Mouse (Mus musculus): Measurements from ENCODE around the gene Dpp6.

Gene Dpp6

DNA sequence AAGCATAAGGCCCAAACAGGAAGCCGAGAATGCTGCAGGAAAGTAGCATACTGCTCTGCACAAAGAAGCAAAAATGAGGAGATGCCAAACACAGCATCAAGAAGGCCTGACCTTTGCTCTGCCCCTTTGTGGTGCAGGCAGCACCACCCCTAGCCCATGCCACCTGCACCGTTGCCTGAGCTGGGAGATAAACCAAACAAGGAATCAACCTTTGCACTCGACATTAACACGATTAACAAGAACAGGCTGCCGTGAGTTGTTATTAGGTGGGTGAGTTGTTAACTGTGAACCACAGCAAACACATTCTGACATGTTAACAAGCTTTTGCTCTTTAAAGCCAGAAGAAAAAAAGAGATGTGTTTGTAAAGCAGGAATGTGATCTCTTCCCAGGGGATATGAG lies 239.4 kb downstream of the Dpp6 start:
- DNase-seq (ENCODE audit: low spot score in 2 of 2) = no peak

DNA sequence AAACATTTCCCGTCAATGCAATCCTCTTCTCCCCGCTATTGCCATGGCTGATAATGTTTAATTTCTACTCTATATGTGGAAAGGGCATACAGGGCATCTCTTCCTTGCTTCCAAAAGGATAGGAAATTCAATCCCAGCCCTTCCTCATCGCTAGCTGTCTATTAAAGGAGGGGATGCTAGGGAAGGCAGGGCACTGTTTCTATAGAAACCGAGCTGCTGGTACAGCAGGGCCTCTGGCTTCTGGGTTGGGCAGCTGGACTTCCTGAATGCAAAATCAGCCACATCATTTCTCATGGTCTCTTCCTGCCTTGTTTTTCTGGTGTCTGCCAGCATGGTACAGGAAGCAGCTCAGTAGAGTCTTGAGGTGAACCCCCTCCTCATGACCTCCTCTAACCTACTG lies 243.1 kb downstream of the Dpp6 start:
- no peak for DNase-seq (ENCODE audit: low spot score in 2 of 2)

DNA sequence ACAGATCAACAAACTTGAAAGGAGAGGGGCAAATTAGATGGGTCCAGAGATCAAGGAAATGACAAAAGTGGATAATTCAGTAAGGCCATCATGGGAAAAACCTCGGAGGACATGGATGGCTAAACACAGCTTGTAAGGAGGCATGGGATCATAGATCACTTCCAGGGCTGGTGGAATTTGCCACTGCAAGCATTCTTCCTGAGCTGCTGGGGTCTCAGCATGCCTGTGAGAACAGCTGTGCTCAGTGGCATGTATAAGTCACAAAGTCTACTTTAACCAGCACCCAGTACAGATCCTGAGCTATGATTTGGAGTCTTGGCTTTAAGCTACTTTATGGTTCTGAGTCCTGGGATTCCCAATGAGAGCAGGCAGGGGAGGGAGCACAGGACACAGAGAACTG lies 246.9 kb downstream of the Dpp6 start:
- no peak for DNase-seq (ENCODE audit: low spot score in 2 of 2)

DNA sequence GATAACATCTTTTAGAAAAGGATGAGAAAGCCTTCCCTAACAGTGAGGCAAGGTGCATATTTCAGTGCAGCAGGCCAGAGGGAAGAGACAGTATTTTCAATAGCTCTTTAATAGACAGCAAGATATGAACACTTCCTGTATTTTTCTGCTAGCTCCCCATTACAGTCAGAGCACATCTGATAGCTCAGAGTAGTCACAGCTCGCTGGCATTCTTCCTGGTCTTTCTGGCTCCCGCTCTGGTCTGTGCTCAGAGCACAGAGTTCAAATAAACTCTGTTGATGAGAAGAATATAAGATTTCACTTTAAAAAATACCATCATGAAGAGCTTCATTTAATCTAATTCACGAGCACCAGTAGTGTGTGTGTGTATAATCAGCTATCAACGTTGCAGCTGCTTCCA lies 249.8 kb downstream of the Dpp6 start:
- DNase-seq (ENCODE audit: low spot score in 2 of 2) = no peak

DNA sequence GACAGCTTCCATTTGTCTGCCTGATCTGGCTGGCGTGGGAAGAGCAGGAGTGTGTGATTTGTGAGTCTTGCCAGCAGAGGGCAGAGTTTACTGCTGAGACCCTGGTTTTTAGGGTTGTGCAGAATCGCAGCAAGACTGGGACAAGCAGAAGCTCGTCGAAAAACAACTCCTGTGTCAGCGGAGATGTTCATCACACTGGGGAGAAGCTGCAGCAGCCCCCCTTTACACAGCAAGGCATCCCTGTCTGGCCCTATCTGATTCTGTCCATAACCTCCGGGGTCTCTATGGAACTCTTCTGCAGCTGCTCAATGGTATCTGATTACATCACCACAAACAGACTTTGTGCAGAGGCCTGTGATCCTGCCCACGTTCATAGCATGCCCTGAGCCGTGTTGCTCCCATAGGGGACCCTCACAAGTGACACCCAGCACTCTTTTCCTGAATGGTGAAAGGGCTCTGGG lies 258.2 kb downstream of the Dpp6 start:
- DNase-seq (ENCODE audit: low spot score in 2 of 2) = peak in 1 of 2 experiments; percentile 76

DNA sequence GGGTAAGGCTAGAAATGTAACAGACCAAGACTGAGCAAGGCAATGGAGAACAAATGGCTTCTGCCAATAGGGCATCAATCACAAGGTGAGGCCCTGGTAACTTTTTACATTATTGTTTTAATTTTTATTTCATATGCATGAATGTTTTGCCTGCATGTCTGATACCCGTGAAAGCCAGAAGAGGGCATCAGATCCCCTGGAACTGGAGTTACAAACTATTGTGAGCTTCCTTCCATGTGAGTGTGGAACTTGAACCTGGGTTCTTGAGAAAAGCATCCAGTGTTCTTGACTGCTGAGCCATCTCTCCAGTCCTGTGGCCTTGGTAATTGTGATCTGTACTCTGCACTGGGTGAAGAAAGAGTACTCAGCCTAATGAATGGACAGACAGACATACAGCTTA lies 259.0 kb downstream of the Dpp6 start:
- DNase-seq (ENCODE audit: low spot score in 2 of 2) = no peak

DNA sequence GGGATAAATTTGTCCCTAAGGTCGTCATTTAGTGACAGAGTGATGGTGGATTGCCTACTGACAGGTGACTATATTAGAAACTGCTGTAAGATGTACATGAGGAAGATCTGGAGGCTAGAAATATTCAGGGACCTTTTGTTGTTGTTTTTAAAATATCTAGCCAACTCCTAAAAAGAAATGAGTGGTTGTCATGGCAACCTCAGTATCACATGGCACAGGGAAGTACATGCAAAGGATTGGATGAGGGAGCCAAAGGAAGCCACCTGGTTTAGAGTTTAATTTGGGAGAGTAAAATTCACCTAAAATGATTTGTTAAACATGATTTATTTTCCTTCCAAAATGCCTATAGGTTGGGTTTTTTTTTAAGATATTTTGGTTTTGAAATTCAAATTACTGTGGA lies 260.8 kb downstream of the Dpp6 start:
- peak in 1 of 2 experiments; percentile 15 for DNase-seq (ENCODE audit: low spot score in 2 of 2)

DNA sequence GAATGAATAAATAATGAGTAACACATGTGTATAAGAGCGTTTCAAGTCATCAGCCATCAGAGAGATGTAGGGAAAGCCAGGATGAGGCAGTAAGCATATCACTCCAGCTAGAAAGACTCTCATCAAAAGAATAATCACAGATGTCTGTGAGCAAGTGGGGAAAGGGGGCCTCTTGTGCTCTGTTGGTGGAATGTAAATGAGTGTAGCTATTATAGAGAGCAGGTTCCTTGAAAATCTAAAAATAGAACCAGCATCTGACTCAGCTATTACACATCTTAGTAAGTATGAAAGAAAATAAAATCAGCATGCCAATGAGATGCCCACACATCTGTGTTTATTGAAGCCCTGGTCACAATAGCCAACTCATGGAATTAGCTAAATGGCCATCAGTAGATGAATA lies 264.3 kb downstream of the Dpp6 start:
- DNase-seq (ENCODE audit: low spot score in 2 of 2) = peak in 1 of 2 experiments; percentile 16

DNA sequence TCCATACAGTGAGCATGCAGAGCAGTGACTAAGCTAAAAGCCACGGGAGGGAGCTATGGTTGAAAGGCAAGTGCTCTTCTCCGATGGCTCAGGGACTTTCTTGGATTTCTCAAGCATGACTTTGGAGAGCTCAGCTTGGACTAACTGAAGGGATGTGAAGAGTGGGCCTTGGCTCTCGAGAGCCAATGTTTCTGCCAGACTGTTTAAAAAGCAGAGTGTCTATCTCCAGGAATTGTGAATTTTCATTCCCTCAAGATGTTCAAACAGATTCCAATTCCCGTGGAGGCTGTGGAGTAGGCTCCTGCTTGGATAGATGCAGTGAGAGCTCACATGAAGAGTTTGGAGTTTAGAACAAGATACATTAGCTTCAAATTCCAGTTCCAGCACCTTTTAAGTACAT lies 266.8 kb downstream of the Dpp6 start:
- DNase-seq (ENCODE audit: low spot score in 2 of 2) = no peak

DNA sequence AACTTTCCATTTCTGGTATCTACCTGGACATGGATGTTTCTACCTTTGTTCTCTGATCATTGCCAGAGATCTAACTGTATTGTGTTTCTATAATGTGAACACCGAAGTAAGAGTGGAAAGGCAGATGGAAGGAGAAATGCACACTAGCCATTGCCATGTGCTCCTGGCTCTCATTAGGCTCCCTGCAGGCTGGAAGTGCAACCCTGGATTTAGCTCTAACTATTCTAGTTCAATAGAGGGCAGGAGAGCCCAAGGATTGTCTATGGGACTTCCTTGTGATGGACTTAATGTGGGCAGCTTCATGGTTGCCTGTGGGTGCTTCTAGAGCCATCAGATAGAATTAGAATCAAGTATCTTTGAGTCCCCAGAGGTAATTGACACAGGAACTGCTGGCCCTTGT lies 291.2 kb downstream of the Dpp6 start:
- DNase-seq (ENCODE audit: low spot score in 2 of 2) = no peak

DNA sequence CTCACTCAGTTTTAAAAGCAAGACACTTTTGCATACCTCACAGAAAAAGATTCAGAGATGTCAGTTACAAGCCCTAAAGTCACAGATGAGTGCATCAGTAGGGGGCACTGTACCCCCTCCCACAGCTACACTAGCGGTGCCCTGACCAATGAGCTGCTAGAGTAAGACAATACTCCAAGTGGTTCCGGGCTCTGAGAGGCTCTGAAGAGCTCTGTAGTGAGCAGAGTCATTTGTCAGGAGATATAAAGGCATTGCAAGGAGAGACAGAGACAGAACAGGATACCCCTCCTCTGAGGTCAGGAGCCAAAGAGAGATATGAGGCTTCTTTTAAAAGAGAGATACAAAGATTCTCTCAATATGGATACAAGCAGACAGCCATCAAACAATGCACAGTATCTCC lies 305.5 kb downstream of the Dpp6 start:
- DNase-seq (ENCODE audit: low spot score in 2 of 2) = no peak

DNA sequence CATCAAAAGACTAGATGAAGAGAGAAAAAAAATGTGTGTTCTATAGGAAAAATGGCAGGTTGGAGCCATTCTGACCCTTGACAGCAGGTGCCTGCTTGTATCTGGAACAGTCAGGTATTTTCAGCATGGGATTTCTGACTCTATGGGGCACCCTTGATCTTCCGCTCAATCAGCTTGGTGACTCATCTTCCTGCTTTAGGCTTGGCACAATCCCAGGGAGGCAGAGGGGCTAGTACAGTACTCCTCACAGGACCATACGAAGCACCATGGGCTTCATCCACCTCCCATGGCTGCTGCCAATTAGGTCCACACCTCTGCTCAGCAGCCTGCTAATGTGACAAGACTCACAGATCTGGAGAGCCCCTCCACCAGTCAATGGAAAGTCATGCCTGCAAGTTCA lies 305.9 kb downstream of the Dpp6 start:
- DNase-seq (ENCODE audit: low spot score in 2 of 2) = no peak

DNA sequence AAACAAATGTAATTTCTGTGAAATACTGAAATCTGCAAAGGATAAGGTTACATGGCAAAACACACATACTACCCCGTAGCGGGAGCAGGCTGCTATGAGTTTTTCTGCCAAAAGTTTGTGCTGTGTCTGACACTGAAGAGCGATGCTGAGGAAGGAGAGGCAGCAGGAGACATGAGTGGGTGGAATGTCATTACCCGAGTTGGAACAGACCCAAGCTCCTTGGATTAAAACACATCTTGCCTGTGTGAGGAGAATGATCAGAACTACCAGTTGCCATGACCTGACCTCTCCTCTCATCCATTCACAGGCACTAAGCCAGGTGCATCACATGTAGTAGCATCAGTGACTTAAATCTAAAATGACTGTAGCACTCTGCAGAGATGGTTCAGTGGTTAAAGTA lies 309.0 kb downstream of the Dpp6 start:
- DNase-seq (ENCODE audit: low spot score in 2 of 2) = peak in 1 of 2 experiments; percentile 14

DNA sequence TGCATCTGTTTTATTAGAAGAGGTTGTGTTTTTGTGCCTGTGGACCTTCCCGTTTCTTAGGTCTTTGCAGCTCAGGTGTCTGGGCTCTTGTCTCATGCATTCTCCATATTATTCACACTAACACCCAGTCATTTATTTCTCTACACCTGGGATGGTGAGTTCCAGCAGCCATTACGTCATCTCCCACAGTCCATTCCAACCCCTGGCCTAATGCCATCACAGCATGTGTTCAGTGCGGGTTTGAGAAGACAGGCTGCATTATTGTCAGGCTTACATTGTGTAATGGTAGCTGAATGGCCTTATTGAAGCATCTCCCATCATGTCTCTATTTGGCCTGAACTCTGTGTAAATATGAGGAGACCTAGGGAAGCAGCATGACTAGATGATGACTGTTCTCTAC lies 316.2 kb downstream of the Dpp6 start:
- DNase-seq (ENCODE audit: low spot score in 2 of 2) = peak in 1 of 2 experiments; percentile 42

DNA sequence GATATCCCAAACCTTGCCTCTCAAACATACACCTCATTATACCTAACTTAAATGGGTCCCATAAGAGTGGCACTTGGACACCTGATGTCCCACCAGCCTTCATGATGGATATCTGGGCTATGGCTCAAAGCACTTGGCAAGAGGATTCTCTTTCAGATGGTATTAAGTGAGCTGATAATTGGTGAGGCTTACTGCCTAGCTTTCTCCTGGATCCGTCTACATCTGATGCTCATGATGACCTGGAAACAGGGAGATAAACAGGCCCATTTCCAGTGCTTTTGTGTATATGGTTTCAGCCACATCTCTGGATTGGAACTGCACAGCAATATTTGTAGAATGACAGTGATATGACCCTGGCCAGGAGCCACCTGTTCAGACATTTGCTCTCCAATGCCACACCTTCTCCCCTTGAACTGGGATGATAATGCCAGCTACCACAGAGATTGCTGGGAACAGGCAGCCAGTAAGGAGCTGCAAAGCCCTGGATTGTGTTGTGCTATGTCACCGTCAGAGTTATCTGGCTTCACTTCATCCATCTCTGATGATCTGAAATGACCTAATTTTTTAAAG lies 317.5 kb downstream of the Dpp6 start:
- DNase-seq (ENCODE audit: low spot score in 2 of 2) = no peak

DNA sequence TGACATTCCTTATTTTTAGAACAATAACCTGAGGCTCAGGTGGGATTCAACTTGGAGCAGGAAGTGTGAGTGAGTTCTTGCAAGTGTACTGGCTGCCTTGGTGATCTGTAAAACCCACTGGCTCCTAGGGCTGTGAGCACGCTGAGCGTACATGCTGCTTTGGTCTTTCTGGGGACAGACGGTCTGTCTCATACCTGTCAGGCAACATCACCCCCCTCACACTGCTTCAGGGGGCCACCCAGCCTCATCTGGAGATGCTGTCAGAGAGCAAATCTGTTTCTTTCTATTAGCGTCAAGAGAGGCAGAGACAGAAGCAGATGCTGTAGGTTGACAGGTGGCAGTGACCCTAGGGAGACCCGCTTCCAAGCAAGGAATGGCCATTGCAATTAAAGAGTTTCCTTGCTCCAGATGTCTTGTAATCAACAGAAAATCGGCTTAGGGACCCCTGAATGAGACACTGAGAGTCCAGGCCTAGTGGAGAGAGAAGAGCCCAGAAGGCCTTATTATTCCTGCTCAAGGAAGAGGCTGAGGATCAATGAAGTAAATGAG lies 330.5 kb downstream of the Dpp6 start:
- no peak for DNase-seq (ENCODE audit: low spot score in 2 of 2)

DNA sequence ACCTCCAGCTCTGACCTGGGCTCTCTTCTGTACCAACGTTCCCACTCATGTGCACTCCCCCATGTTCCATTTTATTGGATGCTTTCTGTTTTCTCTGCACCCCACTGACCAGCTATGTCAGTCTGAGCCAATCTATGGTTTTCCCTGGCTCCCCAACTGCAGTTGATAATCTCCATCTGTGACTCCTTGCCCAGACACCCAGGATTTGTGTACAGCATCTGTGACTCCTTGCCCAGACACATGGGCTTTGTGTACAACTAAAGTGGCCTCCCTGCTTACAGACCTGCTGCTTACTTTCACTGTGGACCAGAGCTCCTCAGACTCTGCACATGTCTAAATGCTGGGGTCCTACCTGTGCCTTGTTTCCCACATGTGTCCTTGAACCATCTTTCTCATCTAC lies 334.0 kb downstream of the Dpp6 start:
- no peak for DNase-seq (ENCODE audit: low spot score in 2 of 2)

DNA sequence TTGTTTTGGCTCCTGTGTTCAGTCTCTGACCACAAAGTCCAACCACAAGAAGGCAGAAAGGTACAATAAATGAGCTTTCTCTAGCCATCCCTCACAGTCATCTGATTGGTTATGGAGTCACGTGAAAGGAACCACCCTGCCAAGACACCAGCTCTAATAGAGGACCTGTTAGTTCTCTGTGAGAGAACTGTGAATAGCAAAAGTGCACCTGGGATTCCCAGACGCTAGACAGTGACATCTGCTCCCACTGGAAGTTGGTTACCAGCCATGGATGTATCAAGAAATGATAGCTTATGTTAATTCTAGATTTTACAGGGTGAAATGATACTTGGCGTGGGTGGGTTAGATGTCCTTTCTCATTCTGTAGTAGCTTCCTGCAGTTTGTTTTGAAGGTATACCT lies 338.7 kb downstream of the Dpp6 start:
- DNase-seq (ENCODE audit: low spot score in 2 of 2) = no peak

DNA sequence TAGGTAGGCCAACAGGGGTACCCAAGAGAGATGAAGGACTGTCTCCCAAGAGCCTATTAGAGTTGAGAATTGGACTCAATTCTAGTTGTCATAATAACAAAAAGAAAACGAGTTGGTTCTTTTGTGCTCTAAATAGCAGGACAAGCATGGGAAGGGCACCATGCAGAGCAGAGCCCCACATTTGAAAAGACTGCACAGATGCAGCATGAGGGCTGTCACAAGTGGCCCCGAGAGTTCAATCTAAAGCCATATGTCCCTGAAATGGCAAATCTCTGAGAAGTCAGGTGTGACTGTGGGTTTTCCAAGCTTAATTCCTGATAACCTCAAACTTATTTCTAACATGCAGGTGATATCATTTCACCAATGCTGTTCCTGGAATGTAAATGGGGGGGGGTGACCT lies 339.4 kb downstream of the Dpp6 start:
- DNase-seq (ENCODE audit: low spot score in 2 of 2) = no peak

DNA sequence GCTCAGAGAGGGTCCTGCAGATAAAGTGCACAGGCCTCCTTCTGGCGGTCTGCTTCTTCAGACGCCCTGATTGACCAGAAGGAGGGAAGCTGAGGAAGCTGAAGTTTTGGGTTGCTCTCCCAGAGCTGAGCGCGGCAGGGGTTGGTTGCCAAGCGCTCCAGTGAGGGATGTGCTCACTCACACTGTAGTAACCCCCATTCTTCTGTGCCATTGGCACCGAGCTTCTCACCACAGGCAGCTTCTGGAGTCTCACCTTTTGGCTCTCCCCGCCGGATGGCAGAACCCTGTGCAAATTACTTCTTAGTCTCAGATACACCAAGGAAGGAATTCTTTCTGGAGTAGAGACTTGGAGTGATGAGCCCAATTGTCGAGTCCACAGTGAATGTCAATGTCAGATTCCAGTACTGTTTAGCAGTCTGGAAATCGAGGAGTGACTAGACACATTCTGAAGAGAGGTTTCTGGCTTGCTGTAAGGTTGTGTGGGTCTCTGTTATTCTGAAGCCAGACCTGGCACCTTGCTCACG lies 344.2 kb downstream of the Dpp6 start:
- DNase-seq (ENCODE audit: low spot score in 2 of 2) = no peak

DNA sequence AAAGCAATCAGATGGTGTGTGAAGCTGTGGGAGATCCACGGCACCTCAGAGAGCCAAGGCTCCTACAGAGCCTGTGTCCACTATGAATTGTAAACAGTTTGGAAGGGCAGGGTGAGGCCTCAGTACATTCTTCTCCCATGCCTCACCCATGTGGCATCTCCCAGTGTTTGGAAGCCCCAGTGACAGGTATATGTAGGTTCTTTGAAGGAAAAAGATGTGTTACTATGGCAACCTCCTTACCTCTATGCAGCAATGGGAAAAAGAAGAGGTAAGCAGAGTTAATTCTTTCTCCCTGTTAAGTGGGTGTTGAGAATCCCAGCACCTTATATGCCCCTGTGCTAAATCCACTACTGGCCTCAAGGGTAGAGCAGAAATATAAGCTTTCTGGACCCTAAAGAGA lies 351.5 kb downstream of the Dpp6 start:
- DNase-seq (ENCODE audit: low spot score in 2 of 2) = no peak

DNA sequence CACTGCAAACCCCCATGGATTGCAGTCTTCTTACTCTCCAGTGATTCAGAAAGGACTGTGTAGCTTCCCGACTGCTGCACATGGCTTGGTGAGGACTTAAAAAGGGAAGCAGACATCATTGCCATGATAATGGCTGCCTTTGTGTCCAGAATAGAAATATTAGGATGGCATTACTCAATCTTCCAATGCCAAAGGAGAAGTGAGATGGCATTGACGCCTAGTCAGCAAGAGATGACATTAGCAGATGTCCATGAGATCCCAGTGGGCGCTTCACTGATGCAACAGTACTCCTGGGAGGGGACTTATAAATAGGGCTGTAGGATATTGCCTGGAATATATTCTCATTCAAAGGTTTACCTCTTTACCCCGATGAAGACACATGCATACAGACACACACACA lies 368.0 kb downstream of the Dpp6 start:
- no peak for DNase-seq (ENCODE audit: low spot score in 2 of 2)

DNA sequence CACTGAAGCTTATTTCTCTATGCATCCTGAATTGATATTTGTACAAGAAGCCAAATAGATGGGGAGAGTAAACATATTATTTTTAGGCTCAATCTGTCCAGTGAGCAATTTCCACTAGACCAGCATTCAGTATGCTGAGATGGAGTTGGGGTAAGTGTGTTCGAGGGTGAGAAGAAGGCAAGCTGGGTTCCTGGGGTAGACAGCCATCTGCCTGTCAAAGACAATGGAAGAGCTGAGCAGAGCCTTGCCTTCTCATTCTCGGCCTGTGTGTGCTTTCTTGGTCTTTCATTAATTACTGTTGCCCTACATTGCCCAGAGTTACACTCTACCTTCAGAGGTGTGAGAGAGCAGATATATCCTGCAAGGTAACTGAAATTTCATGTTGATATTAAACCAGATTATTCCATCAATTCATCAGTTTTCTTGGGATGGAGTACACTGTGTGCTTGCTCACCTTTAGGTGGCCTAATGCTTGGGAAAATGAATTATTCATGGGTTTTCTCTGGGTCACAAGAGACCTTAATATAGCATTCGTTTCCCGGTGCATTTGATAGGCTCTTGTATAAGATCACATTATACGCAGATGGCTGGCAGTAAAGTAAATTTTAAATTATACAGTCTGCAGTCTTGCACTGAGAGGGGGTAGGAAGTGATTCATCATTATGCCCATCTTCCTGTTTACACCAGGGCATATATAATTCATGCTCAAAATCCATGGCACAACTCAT lies 374.4 kb downstream of the Dpp6 start:
- no peak for DNase-seq (ENCODE audit: low spot score in 2 of 2)

Measured in left cerebral cortex, adult 9 months (tissue).